Mouse (Mus musculus): ENCODE measurements around the gene Rxra. TPM values are rescaled to one million over a fixed set of nuclear protein-coding genes. Genes with fewer than 3 reads are reported as not detected.

Rxra gene
- polyA plus RNA-seq, 1 experiment: not detected

- TF ChIP-seq POLR2A (IDR thresholded peaks at IDR 0.05; ENCODE audit: insufficient read depth, low read depth, low read length) (no peak), CTCF (IDR thresholded peaks at IDR 0.05; ENCODE audit: insufficient read depth, low read depth, low read length) (no peak)
- WGBS: 84% methylated on average over 2 of the region's 2 CpGs
- Histone ChIP-seq H3K4me1 (ENCODE audit: control insufficient read depth, insufficient read depth, low read length) (peaks cover 6% of the 10 kb centered on the region), H3K4me3 (ENCODE audit: insufficient read depth, low read depth, low read length) (no peak overlapping the region), H3K27ac (ENCODE audit: insufficient read depth, low read depth, low read length) (no peak overlapping the region)
Measured at GRCm38 (mm10) chr2:27734800-27735199, 58.6 kb downstream of the Rxra start.

- no peak for TF ChIP-seq POLR2A (IDR thresholded peaks at IDR 0.05; ENCODE audit: insufficient read depth, low read depth, low read length)
- no peak for TF ChIP-seq CTCF (IDR thresholded peaks at IDR 0.05; ENCODE audit: insufficient read depth, low read depth, low read length)
- 94% methylated on average over 5 of the region's 5 CpGs for WGBS
- no peak overlapping the region for H3K27ac ChIP-seq (ENCODE audit: insufficient read depth, low read depth, low read length)
- peaks cover 15% of the 10 kb centered on the region for H3K4me1 ChIP-seq (ENCODE audit: control insufficient read depth, insufficient read depth, low read length)
- no peak overlapping the region for H3K4me3 ChIP-seq (ENCODE audit: insufficient read depth, low read depth, low read length)
Measured at GRCm38 (mm10) chr2:27736802-27737201, 60.6 kb downstream of the Rxra start.

- Histone ChIP-seq H3K4me1 (ENCODE audit: control insufficient read depth, insufficient read depth, low read length) (peaks cover 15% of the 10 kb centered on the region), H3K4me3 (ENCODE audit: insufficient read depth, low read depth, low read length) (no peak overlapping the region), H3K27ac (ENCODE audit: insufficient read depth, low read depth, low read length) (no peak overlapping the region)
- TF ChIP-seq POLR2A (IDR thresholded peaks at IDR 0.05; ENCODE audit: insufficient read depth, low read depth, low read length) (no peak), CTCF (IDR thresholded peaks at IDR 0.05; ENCODE audit: insufficient read depth, low read depth, low read length) (no peak)
- 96% methylated on average over 3 of the region's 3 CpGs for WGBS
Measured at GRCm38 (mm10) chr2:27738396-27738795, 62.2 kb downstream of the Rxra start.

- no peak overlapping the region for H3K4me3 ChIP-seq (ENCODE audit: insufficient read depth, low read depth, low read length)
- H3K27ac ChIP-seq (ENCODE audit: insufficient read depth, low read depth, low read length): no peak overlapping the region
- H3K4me1 ChIP-seq (ENCODE audit: control insufficient read depth, insufficient read depth, low read length): peaks cover 21% of the 10 kb centered on the region
- TF ChIP-seq CTCF (IDR thresholded peaks at IDR 0.05; ENCODE audit: insufficient read depth, low read depth, low read length): no peak
- no peak for TF ChIP-seq POLR2A (IDR thresholded peaks at IDR 0.05; ENCODE audit: insufficient read depth, low read depth, low read length)
- WGBS: 6% methylated on average over 16 of the region's 16 CpGs
Measured at GRCm38 (mm10) chr2:27740091-27740608, 63.9 kb downstream of the Rxra start.

GRCm38 (mm10) chr2:27743177-27743576 lies 66.9 kb downstream of the Rxra start:
- no peak overlapping the region for H3K4me3 ChIP-seq (ENCODE audit: insufficient read depth, low read depth, low read length)
- TF ChIP-seq POLR2A (IDR thresholded peaks at IDR 0.05; ENCODE audit: insufficient read depth, low read depth, low read length): no peak
- TF ChIP-seq CTCF (IDR thresholded peaks at IDR 0.05; ENCODE audit: insufficient read depth, low read depth, low read length): no peak
- 97% methylated on average over 1 of the region's 1 CpGs for WGBS

GRCm38 (mm10) chr2:27743863-27744611 lies 67.8 kb downstream of the Rxra start:
- H3K27ac ChIP-seq (ENCODE audit: insufficient read depth, low read depth, low read length): no peak overlapping the region
- H3K4me3 ChIP-seq (ENCODE audit: insufficient read depth, low read depth, low read length): no peak overlapping the region
- WGBS: 91% methylated on average over 7 of the region's 7 CpGs
- TF ChIP-seq CTCF (IDR thresholded peaks at IDR 0.05; ENCODE audit: insufficient read depth, low read depth, low read length): no peak
- H3K4me1 ChIP-seq (ENCODE audit: control insufficient read depth, insufficient read depth, low read length): peaks cover 38% of the 10 kb centered on the region

More at GRCm38 (mm10) chr2:27743177-27743576, 66.9 kb downstream of the Rxra start:
- H3K4me1 ChIP-seq (ENCODE audit: control insufficient read depth, insufficient read depth, low read length): peaks cover 38% of the 10 kb centered on the region
- H3K27ac ChIP-seq (ENCODE audit: insufficient read depth, low read depth, low read length): no peak overlapping the region

- H3K4me1 ChIP-seq (ENCODE audit: control insufficient read depth, insufficient read depth, low read length): peaks cover 32% of the 10 kb centered on the region
- no peak overlapping the region for H3K27ac ChIP-seq (ENCODE audit: insufficient read depth, low read depth, low read length)
- H3K4me3 ChIP-seq (ENCODE audit: insufficient read depth, low read depth, low read length): no peak overlapping the region
- WGBS: 70% methylated on average over 13 of the region's 13 CpGs
- TF ChIP-seq POLR2A (IDR thresholded peaks at IDR 0.05; ENCODE audit: insufficient read depth, low read depth, low read length) (no peak), CTCF (IDR thresholded peaks at IDR 0.05; ENCODE audit: insufficient read depth, low read depth, low read length) (no peak)
Measured at GRCm38 (mm10) chr2:27744612-27745351, 68.5 kb downstream of the Rxra start.

GRCm38 (mm10) chr2:27745673-27746620 lies 69.7 kb downstream of the Rxra start:
- TF ChIP-seq POLR2A (IDR thresholded peaks at IDR 0.05; ENCODE audit: insufficient read depth, low read depth, low read length): no peak
- no peak for TF ChIP-seq CTCF (IDR thresholded peaks at IDR 0.05; ENCODE audit: insufficient read depth, low read depth, low read length)

More at GRCm38 (mm10) chr2:27745673-27746620, 69.7 kb downstream of the Rxra start:
- WGBS: 42% methylated on average over 18 of the region's 18 CpGs
- Histone ChIP-seq H3K4me1 (ENCODE audit: control insufficient read depth, insufficient read depth, low read length) (peaks cover 23% of the 10 kb centered on the region), H3K4me3 (ENCODE audit: insufficient read depth, low read depth, low read length) (no peak overlapping the region), H3K27ac (ENCODE audit: insufficient read depth, low read depth, low read length) (no peak overlapping the region)
